Mouse (Mus musculus) lung, embryonic 14.5 days (tissue): ENCODE data around the gene Nrxn3. TPM values are rescaled to one million over a fixed set of nuclear protein-coding genes. Genes with fewer than 3 reads are reported as not detected.
A peak's percentile ranks its signal among the peaks of the same experiment; 100 is the strongest.

ENCODE experiments used
- ATAC-seq: fragments of 200-750 bp; cut with Nextera tagmentation; 2 replicates; pipeline ENCODE4 v1.8.0; 2017; ENCODE audit warnings: mild to moderate bottlenecking, moderate TSS enrichment, moderate library complexity; ENCODE audit not compliant: insufficient read depth
- DNase-seq: peaks from one replicate; pipeline ENCODE4 v3.0.0-alpha.2; 2015
- H3K27ac ChIP-seq: fragments of 300-500 bp; sonication (generic); 2 replicates; pipeline ENCODE4 v1.5.1; 2014; ENCODE audit warnings: low read depth, mild to moderate bottlenecking, moderate library complexity
- H3K27me3 ChIP-seq: fragments of 300-500 bp; sonication (generic); 2 replicates; pipeline ENCODE4 v1.6.1; 2014; ENCODE audit warnings: low read length, control low read depth; ENCODE audit not compliant: insufficient read depth
- H3K36me3 ChIP-seq: fragments of 300-500 bp; sonication (generic); 2 replicates; pipeline ENCODE4 v1.6.1; 2014; ENCODE audit warnings: control low read depth; ENCODE audit not compliant: insufficient read depth
- H3K4me1 ChIP-seq: fragments of 300-500 bp; sonication (generic); 2 replicates; pipeline ENCODE4 v1.6.1; 2014; ENCODE audit warnings: antibody characterized with exemption, control low read depth; ENCODE audit not compliant: insufficient read depth
- H3K4me2 ChIP-seq: fragments of 300-500 bp; sonication (generic); 2 replicates; pipeline ENCODE4 v1.6.1; 2014; ENCODE audit warnings: mild to moderate bottlenecking
- H3K4me3 ChIP-seq: fragments of 300-500 bp; sonication (generic); 2 replicates; pipeline ENCODE4 v1.5.1; 2014; ENCODE audit warnings: low read depth, low read length
- H3K9ac ChIP-seq: fragments of 300-500 bp; sonication (generic); 2 replicates; pipeline ENCODE4 v1.6.1; 2014
- H3K9me3 ChIP-seq: fragments of 300-500 bp; sonication (generic); 2 replicates; pipeline ENCODE4 v1.6.1; 2016; ENCODE audit warnings: low read depth, low read length, control low read depth
- CTCF ChIP-seq: IDR thresholded peaks from 2 replicates; pipeline ENCODE4 v1.5.1; 2016; ENCODE audit warnings: antibody characterized with exemption, low read depth
- WGBS: fragments of 180-500 bp; shearing (Covaris S2); extraction: QIAGEN DNeasy Blood & Tissue Kit; methylation state at CpG from one replicate; pipeline ENCODE4 v1.1.7; 2014; 5-methylcytosine and 5-hydroxymethylcytosine counted together
- polyA plus RNA-seq: library from polyadenylated mRNA; unstranded; fragments of >200 nt; fragmentation: Nextera tagmentation; extraction: Ambion mirVana; gene quantifications from 2 replicates; pipeline ENCODE4 v1.2.1, GENCODE M21; 2014

The Nrxn3 gene
- polyA plus RNA-seq, 1 experiment from 2014 or later = 3.9 TPM

GRCm38 (mm10) chr12:89724048-89724447, 1001.4 kb downstream of the Nrxn3 start:
- Histone ChIP-seq H3K36me3 (no peaks in the 10 kb centered on the region), H3K4me2 (no peak overlapping the region), H3K27me3 (no peaks in the 10 kb centered on the region), H3K4me3 (no peak overlapping the region), H3K27ac (no peak overlapping the region), H3K4me1 (no peaks in the 10 kb centered on the region), H3K9me3 (no peaks in the 10 kb centered on the region), H3K9ac (no peak overlapping the region)
- no peak for ATAC-seq
- WGBS = 42% methylated on average over 3 of the region's 3 CpGs
- DNase-seq = no peak
- no peak for TF ChIP-seq CTCF

GRCm38 (mm10) chr12:89742326-89742725, 1019.6 kb downstream of the Nrxn3 start:
- Histone ChIP-seq H3K4me1 (no peaks in the 10 kb centered on the region), H3K9ac (no peak overlapping the region), H3K27me3 (no peaks in the 10 kb centered on the region), H3K4me2 (no peak overlapping the region), H3K36me3 (no peaks in the 10 kb centered on the region), H3K9me3 (no peaks in the 10 kb centered on the region), H3K4me3 (no peak overlapping the region), H3K27ac (no peak overlapping the region)
- TF ChIP-seq CTCF = no peak
- DNase-seq (no peak), ATAC-seq (no peak)
- 44% methylated on average over 1 of the region's 1 CpGs for WGBS

GRCm38 (mm10) chr12:89742796-89743195, 1020.1 kb downstream of the Nrxn3 start:
- 74% methylated on average over 2 of the region's 2 CpGs for WGBS
- H3K4me3 ChIP-seq = no peak overlapping the region
- no peak overlapping the region for H3K9ac ChIP-seq
- H3K27me3 ChIP-seq = no peaks in the 10 kb centered on the region
- H3K4me2 ChIP-seq = no peak overlapping the region
- no peaks in the 10 kb centered on the region for H3K9me3 ChIP-seq
- TF ChIP-seq CTCF = no peak
- H3K4me1 ChIP-seq = no peaks in the 10 kb centered on the region
- no peak for ATAC-seq
- H3K27ac ChIP-seq = no peak overlapping the region
- no peaks in the 10 kb centered on the region for H3K36me3 ChIP-seq
- no peak for DNase-seq

GRCm38 (mm10) chr12:89764191-89765082, 1041.8 kb downstream of the Nrxn3 start:
- no peak for TF ChIP-seq CTCF
- Histone ChIP-seq H3K27ac (no peak overlapping the region), H3K27me3 (no peaks in the 10 kb centered on the region), H3K9me3 (no peaks in the 10 kb centered on the region), H3K4me2 (no peak overlapping the region), H3K4me1 (no peaks in the 10 kb centered on the region), H3K9ac (no peak overlapping the region), H3K4me3 (no peak overlapping the region), H3K36me3 (no peaks in the 10 kb centered on the region)
- 20% methylated on average over 10 of the region's 10 CpGs for WGBS
- DNase-seq (peak; percentile 5), ATAC-seq (no peak)

- no peaks in the 10 kb centered on the region for H3K9me3 ChIP-seq
- ATAC-seq (no peak), DNase-seq (no peak)
- H3K27ac ChIP-seq = no peak overlapping the region
- no peaks in the 10 kb centered on the region for H3K27me3 ChIP-seq
- no peak for TF ChIP-seq CTCF
- no peaks in the 10 kb centered on the region for H3K4me1 ChIP-seq
- no peak overlapping the region for H3K4me3 ChIP-seq
- H3K36me3 ChIP-seq = no peaks in the 10 kb centered on the region
- no peak overlapping the region for H3K9ac ChIP-seq
- WGBS = 77% methylated on average over 2 of the region's 2 CpGs
- no peak overlapping the region for H3K4me2 ChIP-seq
These were observed 1042.5 kb downstream of the Nrxn3 start for GRCm38 (mm10) chr12:89765179-89765578.

GRCm38 (mm10) chr12:89788794-89789193, 1066.1 kb downstream of the Nrxn3 start:
- H3K4me2 ChIP-seq = no peak overlapping the region
- ATAC-seq = no peak
- H3K27ac ChIP-seq = no peak overlapping the region
- no peaks in the 10 kb centered on the region for H3K36me3 ChIP-seq
- no peaks in the 10 kb centered on the region for H3K9me3 ChIP-seq
- no peaks in the 10 kb centered on the region for H3K4me1 ChIP-seq
- no peak for TF ChIP-seq CTCF
- H3K4me3 ChIP-seq = no peak overlapping the region
- WGBS = 79% methylated on average over 3 of the region's 3 CpGs
- no peaks in the 10 kb centered on the region for H3K27me3 ChIP-seq
- DNase-seq = no peak
- no peak overlapping the region for H3K9ac ChIP-seq

- TF ChIP-seq CTCF = no peak
- 86% methylated on average over 1 of the region's 1 CpGs for WGBS
- Histone ChIP-seq H3K4me2 (no peak overlapping the region), H3K27ac (no peak overlapping the region), H3K36me3 (no peaks in the 10 kb centered on the region), H3K4me3 (no peak overlapping the region), H3K4me1 (no peaks in the 10 kb centered on the region), H3K27me3 (no peaks in the 10 kb centered on the region), H3K9ac (no peak overlapping the region), H3K9me3 (no peaks in the 10 kb centered on the region)
- ATAC-seq (no peak), DNase-seq (no peak)
These were observed 1067.3 kb downstream of the Nrxn3 start for GRCm38 (mm10) chr12:89789981-89790380.
